Mouse (Mus musculus): ENCODE results near the gene Tmem127. TPM values are rescaled to one million over a fixed set of nuclear protein-coding genes. Genes with fewer than 3 reads are reported as not detected.
"Not testable (repeated sequence)": the region's sequence is repeated elsewhere in the genome, so short reads cannot be mapped to it uniquely, and the experiment has no call there.

Gene Tmem127
- 10 to 100 TPM; 23.9 to 27.7 (median 27.2) TPM for total RNA-seq (2022)

GRCm38 (mm10) chr2:127247592-127248333 lies at the start of gene Tmem127, which contains the start of gene Ciao1:
Gene Tmem127, plus strand, starts transcription at chr2:127247908.
Gene Ciao1, minus strand, starts transcription at chr2:127247816.
- DNase-seq (ENCODE audit: low spot score), result peak; percentile 96

GRCm38 (mm10) chr2:127204932-127205331 lies 42.8 kb upstream of the Tmem127 start:
- peak; percentile 47 for DNase-seq (ENCODE audit: low spot score)

- DNase-seq (ENCODE audit: low spot score), result not testable (repeated sequence)
Observed at GRCm38 (mm10) chr2:127205936-127206335, 41.8 kb upstream of the Tmem127 start.

GRCm38 (mm10) chr2:127206916-127207315 lies 40.8 kb upstream of the Tmem127 start:
- no peak for DNase-seq (ENCODE audit: low spot score)

GRCm38 (mm10) chr2:127207547-127208451 lies 39.9 kb upstream of the Tmem127 start, which contains the start of the genes 1810024B03Rik and Snrnp200:
Gene 1810024B03Rik, minus strand, starts transcription at chr2:127208280.
Gene Snrnp200, plus strand, starts transcription at chr2:127208386.
- peak; percentile 96 for DNase-seq (ENCODE audit: low spot score)

GRCm38 (mm10) chr2:127208452-127208769 lies 39.3 kb upstream of the Tmem127 start:
- DNase-seq (ENCODE audit: low spot score), result no peak

- DNase-seq (ENCODE audit: low spot score), result no peak
Observed at GRCm38 (mm10) chr2:127210701-127211100, 37.0 kb upstream of the Tmem127 start.

- DNase-seq (ENCODE audit: low spot score), result no peak
Observed at GRCm38 (mm10) chr2:127217746-127218145, 30.0 kb upstream of the Tmem127 start.

- no peak for DNase-seq (ENCODE audit: low spot score)
Observed at GRCm38 (mm10) chr2:127225261-127225660, 22.4 kb upstream of the Tmem127 start.

GRCm38 (mm10) chr2:127237897-127238610 lies 9.7 kb upstream of the Tmem127 start:
- DNase-seq (ENCODE audit: low spot score), result no peak

GRCm38 (mm10) chr2:127240065-127240464 lies 7.6 kb upstream of the Tmem127 start:
- DNase-seq (ENCODE audit: low spot score), result no peak

GRCm38 (mm10) chr2:127248334-127249004 lies 761 bp downstream of the Tmem127 start:
- no peak for DNase-seq (ENCODE audit: low spot score)

- no peak for DNase-seq (ENCODE audit: low spot score)
Observed at GRCm38 (mm10) chr2:127250291-127251008, 2.7 kb downstream of the Tmem127 start.

- no peak for DNase-seq (ENCODE audit: low spot score)
Observed at GRCm38 (mm10) chr2:127251457-127251856, 3.7 kb downstream of the Tmem127 start.

GRCm38 (mm10) chr2:127251880-127252527 lies 4.3 kb downstream of the Tmem127 start:
- DNase-seq (ENCODE audit: low spot score), result no peak

- DNase-seq (ENCODE audit: low spot score), result no peak
Observed at GRCm38 (mm10) chr2:127252787-127253186, 5.1 kb downstream of the Tmem127 start.

GRCm38 (mm10) chr2:127254604-127255134 lies 7.0 kb downstream of the Tmem127 start:
- DNase-seq (ENCODE audit: low spot score), result no peak

GRCm38 (mm10) chr2:127255294-127255693 lies 7.6 kb downstream of the Tmem127 start:
- DNase-seq (ENCODE audit: low spot score), result no peak

- no peak for DNase-seq (ENCODE audit: low spot score)
Observed at GRCm38 (mm10) chr2:127259340-127259739, 11.6 kb downstream of the Tmem127 start.

GRCm38 (mm10) chr2:127262480-127262879 lies 14.8 kb downstream of the Tmem127 start:
- no peak for DNase-seq (ENCODE audit: low spot score)

Data from heart, adult 8-10 months (tissue).